Mouse (Mus musculus) stomach, postnatal 0 days (tissue): Measurements from ENCODE around the gene Parm1. TPM values are rescaled to one million over a fixed set of nuclear protein-coding genes. Genes with fewer than 3 reads are reported as not detected.

Experiments used
- ATAC-seq: fragments of 200-750 bp; cut with Nextera tagmentation; 2 replicates; pipeline ENCODE4 v1.8.0; 2017; ENCODE audit not compliant: low FRiP score, low TSS enrichment
- DNase-seq: peaks from one replicate; pipeline ENCODE4 v3.0.0-alpha.2; 2016; ENCODE audit warnings: low spot score
- H3K27ac ChIP-seq: fragments of 300-500 bp; sonication (generic); replicated peaks from 2 replicates; pipeline ENCODE4 v1.5.1; 2014; ENCODE audit warnings: mild to moderate bottlenecking, control low read depth
- H3K27me3 ChIP-seq: fragments of 300-500 bp; sonication (generic); 2 replicates; pipeline ENCODE4 v1.6.1; 2014; ENCODE audit warnings: low read length; ENCODE audit not compliant: control insufficient read depth, insufficient read depth
- H3K36me3 ChIP-seq: fragments of 300-500 bp; sonication (generic); 2 replicates; pipeline ENCODE4 v1.6.1; 2014; ENCODE audit warnings: low read length, mixed read lengths; ENCODE audit not compliant: control insufficient read depth, insufficient read depth
- H3K4me1 ChIP-seq: fragments of 300-500 bp; sonication (generic); replicated peaks from 2 replicates; pipeline ENCODE4 v1.6.1; 2014; ENCODE audit warnings: antibody characterized with exemption; ENCODE audit not compliant: control insufficient read depth, insufficient read depth
- H3K4me2 ChIP-seq: fragments of 300-500 bp; sonication (generic); replicated peaks from 2 replicates; pipeline ENCODE4 v1.6.1; 2014; ENCODE audit warnings: low read depth, mild to moderate bottlenecking, control low read depth, moderate library complexity
- H3K4me3 ChIP-seq: fragments of 300-500 bp; sonication (generic); 2 replicates; pipeline ENCODE4 v1.5.1; 2014; ENCODE audit warnings: low read depth, low read length, control low read depth
- H3K9ac ChIP-seq: fragments of 300-500 bp; sonication (generic); 2 replicates; pipeline ENCODE4 v1.6.1; 2014; ENCODE audit warnings: mild to moderate bottlenecking, low read length, control low read depth, mixed read lengths
- H3K9me3 ChIP-seq: fragments of 300-500 bp; sonication (generic); 2 replicates; pipeline ENCODE4 v1.6.1; 2016; ENCODE audit warnings: low read length; ENCODE audit not compliant: control insufficient read depth
- CTCF ChIP-seq: IDR thresholded peaks from 2 replicates; pipeline ENCODE4 v1.5.1; 2016; ENCODE audit warnings: antibody characterized with exemption, low read depth, mild to moderate bottlenecking, moderate library complexity
- EP300 ChIP-seq: optimal IDR thresholded peaks from 2 replicates; pipeline ENCODE3; 2016; ENCODE audit warnings: antibody characterized with exemption
- WGBS: fragments of 180-500 bp; shearing (Covaris S2); extraction: QIAGEN DNeasy Blood & Tissue Kit; methylation state at CpG from one replicate; pipeline ENCODE4 v1.1.7; 2014; 5-methylcytosine and 5-hydroxymethylcytosine counted together
- polyA plus RNA-seq: library from polyadenylated mRNA; unstranded; fragments of >200 nt; fragmentation: Nextera tagmentation; extraction: Ambion mirVana; gene quantifications from 2 replicates; pipeline ENCODE4 v1.2.1, GENCODE M21; 2015

Parm1 gene
- polyA plus RNA-seq, 1 experiment from 2014 or later, result 24.7 TPM

DNA sequence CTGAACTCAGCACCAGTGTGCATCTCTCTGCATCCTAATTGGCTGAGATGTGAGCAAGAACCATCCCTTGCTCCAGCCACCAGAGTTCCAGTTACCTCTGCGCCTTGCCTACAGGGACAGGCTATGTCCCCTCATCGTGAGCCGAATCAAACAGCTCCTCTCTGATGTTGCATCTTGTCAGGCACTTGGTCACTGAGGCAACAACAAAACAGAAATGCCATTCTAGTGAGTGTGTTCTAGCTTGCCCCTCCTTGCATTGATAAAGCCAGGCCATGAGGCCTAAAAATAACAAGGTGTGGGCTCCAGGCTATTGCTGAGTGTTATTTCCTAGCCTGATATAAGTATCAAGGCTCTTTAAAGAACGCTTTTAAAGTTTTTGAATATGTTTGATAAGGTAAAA is 64.4 kb downstream of the Parm1 start:
- no peak for DNase-seq
- no peak overlapping the region for H3K27ac ChIP-seq
- no peaks in the 10 kb centered on the region for H3K9me3 ChIP-seq
- TF ChIP-seq CTCF, result no peak
- TF ChIP-seq EP300, result no peak
- H3K9ac ChIP-seq, result no peak overlapping the region
- H3K4me1 ChIP-seq, result no peaks in the 10 kb centered on the region
- H3K4me3 ChIP-seq, result no peak overlapping the region
- WGBS, result 86% methylated on average over 4 of the region's 4 CpGs
- no peaks in the 10 kb centered on the region for H3K27me3 ChIP-seq
- ATAC-seq, result no peak
- H3K36me3 ChIP-seq, result no peaks in the 10 kb centered on the region
- no peak overlapping the region for H3K4me2 ChIP-seq

- H3K4me3 ChIP-seq, result no peak overlapping the region
- 50% methylated on average over 3 of the region's 3 CpGs for WGBS
- DNase-seq (no peak), ATAC-seq (no peak)
- no peak for TF ChIP-seq CTCF
- TF ChIP-seq EP300, result no peak
- H3K9me3 ChIP-seq, result no peaks in the 10 kb centered on the region
- H3K4me1 ChIP-seq, result no peaks in the 10 kb centered on the region
- H3K36me3 ChIP-seq, result no peaks in the 10 kb centered on the region
- H3K27me3 ChIP-seq, result no peaks in the 10 kb centered on the region
- no peak overlapping the region for H3K4me2 ChIP-seq
- H3K9ac ChIP-seq, result no peak overlapping the region
- no peak overlapping the region for H3K27ac ChIP-seq
Measured at GRCm38 (mm10) chr5:91586206-91586605, 68.8 kb downstream of the Parm1 start.

DNA sequence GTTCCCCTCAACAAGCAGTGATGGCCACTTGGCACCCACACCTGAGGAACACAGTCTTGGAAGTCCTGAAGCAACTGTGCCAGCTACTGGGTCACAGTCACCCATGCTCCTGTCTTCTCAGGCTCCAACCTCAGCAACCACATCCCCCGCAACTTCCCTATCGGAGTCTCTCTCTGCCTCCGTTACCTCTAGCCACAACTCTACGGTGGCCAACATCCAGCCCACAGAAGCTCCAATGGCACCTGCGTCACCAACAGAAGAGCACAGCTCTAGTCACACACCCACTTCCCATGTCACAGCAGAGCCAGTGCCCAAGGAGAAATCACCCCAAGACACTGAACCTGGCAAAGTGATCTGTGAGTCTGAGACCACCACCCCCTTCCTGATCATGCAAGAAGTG is 76.7 kb downstream of the Parm1 start:
- Histone ChIP-seq H3K4me1 (no peaks in the 10 kb centered on the region), H3K9me3 (no peaks in the 10 kb centered on the region), H3K4me3 (no peak overlapping the region), H3K36me3 (no peaks in the 10 kb centered on the region), H3K27me3 (no peaks in the 10 kb centered on the region), H3K27ac (no peak overlapping the region), H3K4me2 (no peak overlapping the region), H3K9ac (no peak overlapping the region)
- no peak for DNase-seq
- ATAC-seq, result no peak
- TF ChIP-seq EP300 (no peak), CTCF (no peak)
- 97% methylated on average over 5 of the region's 5 CpGs for WGBS

DNA sequence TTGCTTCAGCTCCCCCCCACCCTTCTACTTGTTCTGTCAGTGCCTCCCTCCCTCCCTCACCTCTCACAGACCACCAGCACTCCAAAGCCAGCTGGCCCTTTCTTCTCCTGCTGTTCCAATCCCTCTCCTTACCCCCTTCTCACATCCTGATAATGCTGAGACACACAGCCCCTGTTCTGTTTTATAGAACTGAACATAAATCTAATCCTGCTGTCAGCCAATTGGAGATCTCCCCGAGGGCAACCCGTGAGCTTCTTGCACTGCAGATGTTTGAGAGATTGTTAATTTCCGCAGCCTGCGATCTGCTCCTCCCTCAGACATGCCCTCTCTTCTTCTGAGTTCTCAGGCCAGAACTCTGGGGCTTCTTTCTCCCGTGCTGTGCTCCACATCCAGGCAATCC is 79.8 kb downstream of the Parm1 start:
- ATAC-seq, result no peak
- no peaks in the 10 kb centered on the region; the same call in 1 of the 2 replicates for H3K36me3 ChIP-seq
- no peak overlapping the region for H3K9ac ChIP-seq
- DNase-seq, result no peak
- H3K4me3 ChIP-seq, result no peak overlapping the region
- 46% methylated on average over 5 of the region's 5 CpGs for WGBS
- H3K4me1 ChIP-seq, result no peaks in the 10 kb centered on the region
- H3K27me3 ChIP-seq, result no peaks in the 10 kb centered on the region
- TF ChIP-seq EP300 (no peak), CTCF (no peak)
- no peak overlapping the region for H3K4me2 ChIP-seq
- no peak overlapping the region for H3K27ac ChIP-seq
- H3K9me3 ChIP-seq, result no peaks in the 10 kb centered on the region

DNA sequence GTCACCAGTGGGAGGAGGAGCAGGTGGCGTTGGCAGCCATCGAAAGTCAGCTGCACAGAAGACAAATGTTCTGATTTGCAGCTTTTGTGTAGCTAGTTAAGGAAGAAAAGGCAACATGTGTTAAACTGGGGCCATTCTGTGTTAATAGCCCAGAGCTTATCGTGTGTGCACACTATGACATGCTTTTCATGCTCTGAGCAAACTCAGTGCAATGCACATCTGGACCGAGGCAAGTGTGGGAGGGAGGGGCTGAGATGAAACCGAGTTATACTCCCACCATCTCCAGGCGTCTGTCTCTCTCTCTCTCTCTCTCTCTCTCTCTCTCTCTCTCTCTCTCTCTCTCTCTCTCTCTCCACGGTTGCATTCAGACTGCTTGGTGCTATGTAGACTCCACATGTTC is 82.4 kb downstream of the Parm1 start:
- WGBS, result 57% methylated on average over 7 of the region's 7 CpGs
- no peak overlapping the region for H3K27ac ChIP-seq
- H3K4me2 ChIP-seq, result no peak overlapping the region
- ATAC-seq, result no peak
- no peaks in the 10 kb centered on the region for H3K9me3 ChIP-seq
- H3K9ac ChIP-seq, result no peak overlapping the region
- no peak for DNase-seq
- no peaks in the 10 kb centered on the region for H3K27me3 ChIP-seq
- no peaks in the 10 kb centered on the region; the same call in 1 of the 2 replicates for H3K36me3 ChIP-seq
- no peak overlapping the region for H3K4me3 ChIP-seq
- H3K4me1 ChIP-seq, result no peaks in the 10 kb centered on the region
- TF ChIP-seq EP300, result no peak
- TF ChIP-seq CTCF, result no peak

GRCm38 (mm10) chr5:91603347-91603746 is 85.9 kb downstream of the Parm1 start:
- 43% methylated on average over 7 of the region's 7 CpGs for WGBS
- no peak for ATAC-seq
- Histone ChIP-seq H3K4me2 (no peak overlapping the region), H3K9me3 (no peaks in the 10 kb centered on the region), H3K36me3 (no peaks in the 10 kb centered on the region; the same call in 1 of the 2 replicates), H3K4me1 (no peaks in the 10 kb centered on the region), H3K4me3 (no peak overlapping the region), H3K9ac (no peak overlapping the region), H3K27me3 (no peaks in the 10 kb centered on the region), H3K27ac (no peak overlapping the region)
- DNase-seq, result no peak
- no peak for TF ChIP-seq CTCF
- TF ChIP-seq EP300, result no peak
